Mouse (Mus musculus): ENCODE data around the gene Arpp21.

DNA sequence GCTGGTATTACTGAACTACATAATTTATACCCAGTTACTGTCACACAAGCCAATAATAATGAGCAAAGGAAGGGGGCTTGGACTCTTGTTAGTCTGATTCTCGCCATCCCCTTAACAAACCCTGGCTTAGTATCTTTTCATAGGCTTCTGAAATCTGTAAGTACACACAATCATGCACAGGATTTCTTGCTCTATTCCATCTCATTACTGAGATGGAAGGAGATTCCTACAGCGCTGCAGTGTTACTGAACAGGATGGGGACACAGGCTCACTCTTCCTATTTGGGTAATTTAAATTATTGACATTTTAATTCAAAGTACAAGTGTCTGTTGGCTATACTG is 132.9 kb downstream of the Arpp21 start:
- TF ChIP-seq POLR2A (IDR thresholded peaks at IDR 0.05; ENCODE audit: insufficient read depth, low read depth, low read length) (no peak), EP300 (IDR thresholded peaks at IDR 0.05; ENCODE audit: insufficient read depth, low read depth, low read length) (no peak), CTCF (IDR thresholded peaks at IDR 0.05) (no peak)

Data from heart, adult 2 months (tissue).